Mouse (Mus musculus) midbrain, postnatal 0 days (tissue): ENCODE results near the gene Borcs6. TPM values are rescaled to one million over a fixed set of nuclear protein-coding genes. Genes with fewer than 3 reads are reported as not detected.
A peak's percentile ranks its signal among the peaks of the same experiment; 100 is the strongest.
"Not testable (repeated sequence)": the region's sequence is repeated elsewhere in the genome, so short reads cannot be mapped to it uniquely, and the experiment has no call there.

Experiments used
- ATAC-seq: fragments of 200-750 bp; cut with Nextera tagmentation; 2 replicates; pipeline ENCODE4 v1.8.0; 2017; ENCODE audit warnings: moderate number of reproducible peaks, mild to moderate bottlenecking, moderate TSS enrichment, moderate library complexity; ENCODE audit not compliant: low FRiP score
- DNase-seq: peaks from one replicate; pipeline ENCODE4 v3.0.0-alpha.2; 2015; ENCODE audit warnings: low spot score
- H3K27ac ChIP-seq: fragments of 300-500 bp; sonication (generic); 2 replicates; pipeline ENCODE4 v1.5.1; 2014; ENCODE audit warnings: low read depth, mild to moderate bottlenecking, low read length, mixed read lengths
- H3K27me3 ChIP-seq: fragments of 300-500 bp; sonication (generic); 2 replicates; pipeline ENCODE4 v1.6.1; 2014; ENCODE audit warnings: low read length, control low read depth, mixed read lengths; ENCODE audit not compliant: insufficient read depth
- H3K36me3 ChIP-seq: fragments of 300-500 bp; sonication (generic); 2 replicates; pipeline ENCODE4 v1.6.1; 2014; ENCODE audit warnings: low read length, control low read depth, mixed read lengths; ENCODE audit not compliant: insufficient read depth
- H3K4me1 ChIP-seq: fragments of 300-500 bp; sonication (generic); 2 replicates; pipeline ENCODE4 v1.6.1; 2014; ENCODE audit warnings: mild to moderate bottlenecking, control low read depth, antibody characterized with exemption, low read length, mixed read lengths; ENCODE audit not compliant: insufficient read depth
- H3K4me2 ChIP-seq: fragments of 300-500 bp; sonication (generic); 2 replicates; pipeline ENCODE4 v1.6.1; 2014; ENCODE audit warnings: low read depth, mild to moderate bottlenecking, low read length, mixed read lengths; ENCODE audit not compliant: poor library complexity, severe bottlenecking
- H3K4me3 ChIP-seq: fragments of 300-500 bp; sonication (generic); 2 replicates; pipeline ENCODE4 v1.5.1; 2014; ENCODE audit warnings: low read depth, mild to moderate bottlenecking, low read length, moderate library complexity
- H3K9ac ChIP-seq: fragments of 300-500 bp; sonication (generic); replicated peaks from 2 replicates; pipeline ENCODE4 v1.6.1; 2014; ENCODE audit warnings: mild to moderate bottlenecking, low read length, moderate library complexity, mixed read lengths; ENCODE audit not compliant: poor library complexity, severe bottlenecking
- H3K9me3 ChIP-seq: fragments of 300-500 bp; sonication (generic); 2 replicates; pipeline ENCODE4 v1.6.1; 2016; ENCODE audit warnings: low read length, control low read depth
- CTCF ChIP-seq: IDR thresholded peaks from 2 replicates; pipeline ENCODE4 v1.5.1; 2016; ENCODE audit warnings: antibody characterized with exemption, mild to moderate bottlenecking
- WGBS: fragments of 180-500 bp; shearing (Covaris S2); extraction: QIAGEN DNeasy Blood & Tissue Kit; methylation state at CpG from one replicate; pipeline ENCODE4 v1.1.7; 2014; 5-methylcytosine and 5-hydroxymethylcytosine counted together
- polyA plus RNA-seq: library from polyadenylated mRNA; unstranded; fragments of >200 nt; fragmentation: Nextera tagmentation; extraction: Ambion mirVana; gene quantifications from 2 replicates; pipeline ENCODE4 v1.2.1, GENCODE M21; 2015
- total RNA-seq: library from RNA; depleted of rRNA; stranded (reverse); fragments of >200 nt; gene quantifications from 2 replicates; pipeline ENCODE4 v1.2.3, GENCODE M21; 2014; rRNA removed

Gene Borcs6
- total RNA-seq (33.3 and 39.0 TPM in 2 replicates), polyA plus RNA-seq (21.1 and 21.3 TPM in 2 replicates)

DNA sequence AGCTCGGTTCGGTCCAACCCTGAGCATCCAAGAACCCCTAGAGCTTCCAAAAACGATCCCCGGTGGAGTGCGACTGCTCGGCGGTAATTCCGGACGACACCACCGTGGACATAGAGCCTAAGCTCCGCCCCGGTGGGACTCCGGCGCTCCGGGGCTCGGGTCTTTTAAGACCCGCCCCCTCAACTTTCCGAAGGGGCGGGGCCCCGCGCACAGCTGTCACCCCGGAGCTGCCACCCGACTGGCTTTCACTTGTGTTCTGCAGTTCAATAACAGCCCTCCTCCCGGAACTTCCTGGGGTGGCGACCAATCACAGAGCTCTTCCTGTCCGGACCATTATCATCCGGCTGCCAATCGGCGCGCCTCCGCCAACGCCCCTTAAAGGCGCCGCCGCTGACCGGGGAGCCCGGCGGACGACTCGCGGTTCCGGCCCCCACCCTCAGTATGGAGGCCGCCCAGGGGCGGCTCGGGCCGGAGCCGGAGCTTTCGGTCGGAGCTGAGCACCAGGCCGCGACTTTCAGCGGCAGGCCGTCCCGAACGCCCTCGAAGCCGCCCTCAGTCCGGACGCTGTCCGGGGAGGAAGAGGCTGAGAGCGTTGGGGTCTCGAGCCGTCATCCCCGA is at the start of gene Borcs6:
TSS of gene Borcs6 (plus strand) at position 361 of the 618 bp plus-strand sequence.
- Histone ChIP-seq H3K9me3 (no peaks in the 10 kb centered on the region), H3K27ac (peak within 1 kb of the TSS; percentile 92), H3K9ac (peak within 1 kb of the TSS; percentile 85), H3K4me1 (peaks cover 10% of the 10 kb centered on the region), H3K27me3 (no peaks in the 10 kb centered on the region), H3K4me2 (peak within 1 kb of the TSS; percentile 86), H3K36me3 (no peaks in the 10 kb centered on the region), H3K4me3 (peak within 1 kb of the TSS; percentile 90)
- TF ChIP-seq CTCF, result no peak
- ATAC-seq (peak; percentile 95), DNase-seq (peak; percentile 99)
- WGBS, result under 1% methylated on average over 64 of the region's 64 CpGs

DNA sequence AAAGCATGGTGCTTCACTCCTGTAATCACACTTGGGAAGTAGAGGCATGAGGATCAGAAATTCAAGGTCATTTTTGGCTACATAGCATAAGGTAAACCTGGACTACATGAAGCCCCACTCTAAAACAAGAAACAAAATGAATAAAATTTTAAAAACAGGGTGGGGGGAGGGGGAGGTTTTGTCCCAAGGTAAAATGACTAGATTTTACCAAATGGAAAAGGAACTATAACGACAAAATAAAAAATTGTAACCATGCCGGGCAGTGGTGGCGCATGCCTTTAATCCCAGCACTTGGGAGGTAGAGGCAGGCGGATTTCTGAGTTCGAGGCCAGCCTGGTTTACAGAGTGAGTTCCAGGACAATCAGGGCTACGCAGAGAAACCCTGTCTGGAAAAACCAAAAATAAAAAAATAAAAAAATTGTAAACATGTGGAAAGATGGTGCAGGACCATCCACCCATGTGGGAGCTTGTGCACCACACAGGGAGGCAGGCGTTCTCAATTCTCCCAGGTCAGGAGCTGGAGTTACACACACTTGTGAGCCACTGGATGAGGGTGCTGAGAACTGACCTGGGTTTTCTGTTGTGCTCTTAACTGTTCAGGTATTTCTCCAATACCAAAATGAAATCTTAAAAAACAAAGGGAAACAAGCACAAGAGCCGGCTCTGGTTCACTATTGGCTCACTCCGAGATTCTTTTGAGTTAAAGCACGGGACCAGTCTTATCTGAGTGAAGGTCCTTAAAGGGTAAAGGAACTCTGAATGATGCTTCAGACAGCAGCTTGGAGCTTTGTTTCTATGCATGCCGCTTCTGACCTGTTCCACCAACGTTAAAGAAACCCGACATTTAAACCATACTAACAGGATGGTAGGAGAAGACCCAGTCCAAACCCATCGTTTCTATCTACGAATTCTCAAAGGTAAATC is 48.9 kb upstream of the Borcs6 start:
- Histone ChIP-seq H3K4me2 (no peak overlapping the region), H3K36me3 (no peaks in the 10 kb centered on the region), H3K9ac (no peak overlapping the region), H3K27ac (no peak overlapping the region), H3K4me3 (no peak overlapping the region), H3K27me3 (no peaks in the 10 kb centered on the region), H3K4me1 (no peaks in the 10 kb centered on the region), H3K9me3 (no peaks in the 10 kb centered on the region)
- TF ChIP-seq CTCF, result no peak
- WGBS, result 90% methylated on average over 15 of the region's 15 CpGs
- ATAC-seq (no peak), DNase-seq (no peak)

DNA sequence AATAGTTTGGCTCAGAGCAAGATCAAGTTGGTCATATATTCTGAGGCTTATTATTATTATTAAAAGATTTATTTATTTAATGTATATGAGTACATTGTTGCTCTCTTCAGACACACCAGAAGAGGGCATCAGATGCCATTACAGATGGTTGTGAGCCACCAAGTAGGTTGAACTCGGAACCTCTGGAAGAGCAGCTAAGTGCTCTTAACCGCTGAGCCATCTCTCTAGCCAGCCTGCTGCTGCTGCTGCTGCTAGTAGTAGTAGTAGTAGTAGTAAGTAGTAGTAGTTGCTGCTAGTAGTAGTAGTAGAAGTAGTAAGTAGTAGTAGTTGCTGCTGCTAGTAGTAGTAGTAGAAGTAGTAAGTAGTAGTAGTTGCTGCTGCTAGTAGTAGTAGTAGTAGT is 48.1 kb upstream of the Borcs6 start:
- H3K4me2 ChIP-seq, result peak overlapping the region; percentile 70
- not testable (repeated sequence) for H3K27me3 ChIP-seq, H3K9ac ChIP-seq, H3K4me1 ChIP-seq, DNase-seq, ATAC-seq, H3K36me3 ChIP-seq, H3K9me3 ChIP-seq
- 72% methylated on average over 2 of the region's 2 CpGs for whole genome bisulfite sequencing
- TF ChIP-seq CTCF, result peak; percentile 21; the same call in 1 of the 2 replicates
- H3K4me3 ChIP-seq, result peak overlapping the region; percentile 48; the same call in 1 of the 2 replicates
- H3K27ac ChIP-seq, result peak overlapping the region; percentile 94

DNA sequence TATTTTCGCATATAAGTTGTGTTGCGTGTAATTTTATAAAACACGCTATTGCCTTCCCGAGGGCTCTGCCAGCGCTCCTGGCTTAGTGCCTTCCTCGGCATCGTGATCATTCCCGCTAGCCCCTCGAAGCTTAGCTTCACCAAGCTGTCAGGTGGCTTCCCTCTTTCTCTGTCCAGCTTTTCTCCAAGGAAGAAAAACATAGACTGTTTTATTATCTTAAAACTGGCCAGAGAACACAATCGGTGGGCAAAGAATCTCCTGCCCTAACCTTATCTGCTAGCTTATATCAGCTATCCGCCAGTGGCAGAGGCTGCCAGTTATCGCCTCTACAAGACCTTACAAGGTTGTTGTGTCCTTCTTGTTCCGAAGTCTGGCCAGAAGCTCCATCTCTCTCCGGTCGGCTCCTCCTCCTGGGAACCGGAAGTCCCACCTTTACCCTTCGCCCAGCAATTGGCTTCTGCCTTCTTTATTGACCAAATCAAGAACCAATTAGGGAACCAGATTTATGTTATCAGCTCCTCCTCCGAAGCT is 47.4 kb upstream of the Borcs6 start:
- peak overlapping the region; percentile 48 for H3K4me3 ChIP-seq
- no peaks in the 10 kb centered on the region for H3K9me3 ChIP-seq
- H3K4me1 ChIP-seq, result peaks cover 5% of the 10 kb centered on the region; the same call in 1 of the 2 replicates
- 1% methylated on average over 18 of the region's 18 CpGs for WGBS
- H3K9ac ChIP-seq, result peak overlapping the region; percentile 70
- peak; percentile 96 for DNase-seq
- ATAC-seq, result peak; percentile 44; the same call in 1 of the 2 replicates
- H3K27me3 ChIP-seq, result no peaks in the 10 kb centered on the region
- peak overlapping the region; percentile 70 for H3K4me2 ChIP-seq
- no peaks in the 10 kb centered on the region for H3K36me3 ChIP-seq
- peak overlapping the region; percentile 94 for H3K27ac ChIP-seq
- TF ChIP-seq CTCF, result no peak

DNA sequence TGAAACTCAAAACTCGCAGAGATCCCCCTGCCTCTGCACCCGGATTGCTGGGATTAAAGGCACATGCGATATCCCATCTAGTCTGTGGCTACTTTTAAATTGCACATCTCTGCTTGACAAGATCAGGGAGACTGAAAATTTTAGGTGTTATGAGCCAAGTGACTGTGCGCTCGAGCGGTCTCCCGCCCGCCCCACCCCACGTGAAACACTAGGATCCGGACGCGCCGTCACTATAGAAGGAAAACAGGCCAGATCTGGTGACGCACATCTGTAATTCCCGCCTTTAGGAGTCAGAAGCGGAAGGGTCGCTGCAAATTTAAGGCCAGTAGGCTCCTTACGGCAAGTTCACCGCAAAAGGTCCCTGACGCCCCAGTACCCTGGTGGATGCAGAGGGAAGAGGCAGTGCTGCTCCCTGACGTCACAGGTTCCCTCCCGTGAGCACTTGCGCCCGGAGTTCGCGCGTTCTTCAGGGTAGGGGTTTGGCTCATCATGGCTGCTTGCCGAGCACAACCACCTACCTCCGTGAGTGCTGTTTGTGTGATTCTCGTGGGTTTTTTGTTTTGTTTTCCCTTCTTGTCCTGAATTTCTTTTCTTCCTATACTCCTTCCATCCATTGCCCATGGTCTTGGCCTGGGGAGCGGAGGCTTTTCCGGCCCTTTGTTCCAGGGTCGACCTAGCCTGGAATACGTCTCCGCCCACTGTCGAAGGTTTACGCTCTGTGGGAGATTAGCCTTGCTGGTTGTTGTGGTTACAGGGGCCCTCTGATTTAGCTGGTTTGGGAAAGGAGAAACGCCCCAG is 43.7 kb upstream of the Borcs6 start, which contains the start of gene Ctc1:
TSS of gene Ctc1 (plus strand) at position 268 of the 798 bp plus-strand sequence.
- peak; percentile 95 for DNase-seq
- H3K4me2 ChIP-seq, result peak within 1 kb of the TSS; percentile 54
- ATAC-seq, result peak; percentile 94
- no peaks in the 10 kb centered on the region for H3K27me3 ChIP-seq
- H3K27ac ChIP-seq, result peak within 1 kb of the TSS; percentile 92
- peaks cover 6% of the 10 kb centered on the region; the same call in 1 of the 2 replicates for H3K4me1 ChIP-seq
- H3K9me3 ChIP-seq, result no peaks in the 10 kb centered on the region
- 3% methylated on average over 38 of the region's 38 CpGs for WGBS
- H3K4me3 ChIP-seq, result peak within 1 kb of the TSS; percentile 61
- peak within 1 kb of the TSS; percentile 71 for H3K9ac ChIP-seq
- H3K36me3 ChIP-seq, result no peaks in the 10 kb centered on the region
- peak; percentile 80 for TF ChIP-seq CTCF
